Mouse (Mus musculus) limb, embryonic 15.5 days (tissue): ENCODE data around the gene Epb41l2. TPM values are rescaled to one million over a fixed set of nuclear protein-coding genes. Genes with fewer than 3 reads are reported as not detected.
A peak's percentile ranks its signal among the peaks of the same experiment; 100 is the strongest.

ENCODE experiments used
- ATAC-seq: fragments of 200-750 bp; cut with Nextera tagmentation; 2 replicates; pipeline ENCODE4 v1.8.0; 2017; ENCODE audit warnings: low read depth, moderate TSS enrichment; ENCODE audit not compliant: insufficient number of reproducible peaks, low FRiP score, low TSS enrichment
- H3K27ac ChIP-seq: fragments of 300-500 bp; sonication (generic); 2 replicates; pipeline ENCODE4 v1.5.1; 2015; ENCODE audit warnings: moderate library complexity, mild to moderate bottlenecking, inconsistent platforms
- H3K27me3 ChIP-seq: fragments of 300-500 bp; sonication (generic); 2 replicates; pipeline ENCODE4 v1.6.1; 2015; ENCODE audit warnings: inconsistent platforms
- H3K36me3 ChIP-seq: fragments of 300-500 bp; sonication (generic); 2 replicates; pipeline ENCODE4 v1.6.1; 2015; ENCODE audit warnings: inconsistent platforms
- H3K4me1 ChIP-seq: fragments of 300-500 bp; sonication (generic); 2 replicates; pipeline ENCODE4 v1.6.1; 2015; ENCODE audit warnings: inconsistent platforms
- H3K4me2 ChIP-seq: fragments of 300-500 bp; sonication (generic); 2 replicates; pipeline ENCODE4 v1.6.1; 2015; ENCODE audit warnings: mild to moderate bottlenecking, inconsistent platforms
- H3K4me3 ChIP-seq: fragments of 300-500 bp; sonication (generic); 2 replicates; pipeline ENCODE4 v1.5.1; 2015; ENCODE audit warnings: mild to moderate bottlenecking, inconsistent platforms
- H3K9ac ChIP-seq: fragments of 300-500 bp; sonication (generic); 2 replicates; pipeline ENCODE4 v1.6.1; 2015; ENCODE audit warnings: inconsistent platforms
- H3K9me3 ChIP-seq: fragments of 300-500 bp; sonication (generic); 2 replicates; pipeline ENCODE4 v1.6.1; 2016; ENCODE audit warnings: inconsistent platforms
- WGBS: fragments of 180-500 bp; shearing (Covaris S2); methylation state at CpG from one replicate; pipeline ENCODE4 v1.1.7; 2015; 5-methylcytosine and 5-hydroxymethylcytosine counted together
- polyA plus RNA-seq: library from polyadenylated mRNA; unstranded; fragments of >200 nt; fragmentation: Nextera tagmentation; extraction: Ambion mirVana; gene quantifications from 2 replicates; pipeline ENCODE4 v1.2.1, GENCODE M21; 2015

Epb41l2 gene
- polyA plus RNA-seq, 1 experiment from 2014 or later = 79.7 TPM

DNA sequence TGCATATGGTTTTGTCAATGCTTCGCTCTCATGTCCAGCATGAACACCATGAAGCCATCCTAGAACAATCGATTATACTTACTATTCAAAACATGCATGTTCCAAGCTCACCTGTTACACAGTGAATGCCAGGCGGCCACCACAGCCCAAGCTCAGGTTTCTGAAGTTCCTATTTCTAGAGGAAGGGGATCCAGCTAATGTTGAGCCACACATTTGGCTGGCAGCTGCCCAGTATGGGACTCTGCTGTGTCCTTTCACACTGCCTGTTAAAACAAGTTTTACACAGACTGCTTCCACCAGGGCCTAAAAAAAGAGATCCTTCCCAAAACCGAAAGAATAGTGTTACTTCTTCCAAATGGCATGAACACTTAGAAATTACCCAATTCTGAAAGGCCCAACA lies 167.0 kb downstream of the Epb41l2 start:
- H3K9ac ChIP-seq = no peak overlapping the region
- peaks cover 13% of the 10 kb centered on the region for H3K36me3 ChIP-seq
- ATAC-seq = no peak
- H3K27me3 ChIP-seq = no peaks in the 10 kb centered on the region
- peaks cover 5% of the 10 kb centered on the region for H3K4me1 ChIP-seq
- no peaks in the 10 kb centered on the region for H3K9me3 ChIP-seq
- peak overlapping the region; percentile 57 for H3K27ac ChIP-seq
- 71% methylated on average over 4 of the region's 4 CpGs for WGBS
- H3K4me2 ChIP-seq = no peak overlapping the region
- H3K4me3 ChIP-seq = no peak overlapping the region

GRCm38 (mm10) chr10:25527126-25527525 lies 167.5 kb downstream of the Epb41l2 start:
- Histone ChIP-seq H3K27me3 (no peaks in the 10 kb centered on the region), H3K27ac (peak overlapping the region; percentile 57), H3K36me3 (peaks cover 10% of the 10 kb centered on the region), H3K9ac (no peak overlapping the region), H3K9me3 (no peaks in the 10 kb centered on the region), H3K4me3 (no peak overlapping the region), H3K4me2 (no peak overlapping the region), H3K4me1 (peaks cover 5% of the 10 kb centered on the region)
- 52% methylated on average over 3 of the region's 3 CpGs for WGBS
- no peak for ATAC-seq

DNA sequence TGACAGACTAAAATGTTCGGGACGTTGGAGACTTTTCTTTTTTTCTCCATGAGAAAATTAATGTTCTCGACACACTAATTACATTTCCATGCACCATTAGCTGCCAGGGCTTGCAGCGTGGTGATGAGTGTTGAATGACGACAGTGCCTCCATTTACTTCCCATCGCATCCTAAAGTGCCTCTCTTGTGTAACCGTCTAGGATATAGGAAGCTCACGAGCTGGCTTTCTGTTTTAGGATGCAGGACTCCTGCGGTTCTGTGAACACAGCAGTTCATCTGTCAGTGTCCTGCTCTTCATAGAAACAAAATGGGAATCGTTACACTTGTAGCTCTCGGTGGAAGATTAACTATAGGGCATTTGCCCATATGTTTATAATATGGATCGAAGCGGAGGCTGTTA lies 171.7 kb downstream of the Epb41l2 start:
- no peak overlapping the region for H3K4me3 ChIP-seq
- no peak for ATAC-seq
- H3K36me3 ChIP-seq = no peaks in the 10 kb centered on the region
- 58% methylated on average over 13 of the region's 13 CpGs for WGBS
- peaks cover under 1% of the 10 kb centered on the region for H3K4me1 ChIP-seq
- no peaks in the 10 kb centered on the region for H3K9me3 ChIP-seq
- no peak overlapping the region for H3K27ac ChIP-seq
- H3K9ac ChIP-seq = no peak overlapping the region
- H3K4me2 ChIP-seq = no peak overlapping the region
- no peaks in the 10 kb centered on the region for H3K27me3 ChIP-seq

DNA sequence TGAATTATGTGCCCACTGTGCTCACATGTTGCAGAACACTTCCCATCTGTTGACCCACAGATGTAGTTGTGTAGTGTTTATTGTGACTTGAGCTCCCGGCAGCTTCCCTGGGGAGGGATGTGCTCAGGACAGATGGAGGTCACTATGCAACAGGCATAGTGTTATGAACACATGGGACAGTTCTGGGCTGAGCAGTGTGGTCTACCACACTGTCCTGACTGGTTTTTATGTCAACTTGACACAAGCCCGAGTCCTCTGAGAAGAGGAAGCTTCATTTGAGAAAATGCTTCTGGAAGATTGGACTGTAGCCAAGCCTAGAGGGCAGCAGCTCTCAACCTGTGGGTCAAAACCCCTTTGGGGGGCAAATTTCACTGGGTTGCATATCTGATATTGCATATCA lies 173.5 kb downstream of the Epb41l2 start:
- no peak overlapping the region for H3K4me3 ChIP-seq
- H3K4me1 ChIP-seq = no peaks in the 10 kb centered on the region
- H3K27ac ChIP-seq = no peak overlapping the region
- no peak overlapping the region for H3K9ac ChIP-seq
- H3K9me3 ChIP-seq = no peaks in the 10 kb centered on the region
- no peaks in the 10 kb centered on the region for H3K27me3 ChIP-seq
- ATAC-seq = no peak
- no peak overlapping the region for H3K4me2 ChIP-seq
- H3K36me3 ChIP-seq = no peaks in the 10 kb centered on the region
- 64% methylated on average over 2 of the region's 2 CpGs for WGBS

DNA sequence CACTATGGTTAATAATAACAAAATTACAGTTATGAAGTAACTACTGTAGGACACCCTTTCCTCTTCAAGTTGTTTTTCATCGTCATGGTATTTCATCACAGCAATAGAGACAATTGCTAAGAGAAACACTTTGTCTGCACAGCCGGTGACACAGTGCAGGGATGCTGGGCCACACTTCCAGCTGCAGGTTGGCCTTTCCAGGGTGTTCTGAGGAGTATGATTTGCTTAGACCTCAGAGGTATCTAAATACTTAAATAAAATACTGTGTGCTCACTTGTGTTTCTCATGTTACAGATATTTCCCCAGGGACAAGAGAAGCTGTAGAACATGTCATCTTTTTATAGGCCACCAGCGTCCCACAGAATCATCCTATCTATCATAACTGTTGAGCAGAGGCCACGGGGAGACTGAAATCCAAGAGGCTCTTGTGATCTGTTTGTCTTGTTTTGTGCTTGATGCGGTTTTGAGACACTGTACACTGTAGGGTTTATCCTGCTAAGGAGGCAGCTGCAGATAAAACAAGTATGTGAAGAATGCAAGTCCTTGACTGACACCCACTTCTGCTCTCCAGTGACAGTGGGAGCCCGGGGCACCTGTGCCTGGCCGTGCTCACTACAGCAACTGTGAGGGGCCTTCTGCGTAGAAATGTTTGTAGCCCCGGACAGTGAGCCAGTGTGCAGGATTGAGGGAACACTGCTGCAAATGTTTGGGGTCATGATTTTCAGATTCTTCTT lies 174.1 kb downstream of the Epb41l2 start:
- peak; percentile 77 for ATAC-seq
- 68% methylated on average over 9 of the region's 9 CpGs for WGBS
- no peaks in the 10 kb centered on the region for H3K4me1 ChIP-seq
- no peaks in the 10 kb centered on the region for H3K36me3 ChIP-seq
- H3K27me3 ChIP-seq = no peaks in the 10 kb centered on the region
- H3K4me3 ChIP-seq = no peak overlapping the region
- no peak overlapping the region for H3K9ac ChIP-seq
- no peaks in the 10 kb centered on the region for H3K9me3 ChIP-seq
- H3K27ac ChIP-seq = no peak overlapping the region
- no peak overlapping the region for H3K4me2 ChIP-seq

GRCm38 (mm10) chr10:25534467-25534866 lies 174.9 kb downstream of the Epb41l2 start:
- H3K27ac ChIP-seq = no peak overlapping the region; the same call in 1 of the 2 replicates
- H3K4me2 ChIP-seq = no peak overlapping the region
- no peaks in the 10 kb centered on the region for H3K27me3 ChIP-seq
- H3K4me3 ChIP-seq = no peak overlapping the region
- H3K36me3 ChIP-seq = no peaks in the 10 kb centered on the region
- ATAC-seq = no peak
- WGBS = 63% methylated on average over 5 of the region's 5 CpGs
- no peak overlapping the region for H3K9ac ChIP-seq
- H3K9me3 ChIP-seq = no peaks in the 10 kb centered on the region
- H3K4me1 ChIP-seq = no peaks in the 10 kb centered on the region

DNA sequence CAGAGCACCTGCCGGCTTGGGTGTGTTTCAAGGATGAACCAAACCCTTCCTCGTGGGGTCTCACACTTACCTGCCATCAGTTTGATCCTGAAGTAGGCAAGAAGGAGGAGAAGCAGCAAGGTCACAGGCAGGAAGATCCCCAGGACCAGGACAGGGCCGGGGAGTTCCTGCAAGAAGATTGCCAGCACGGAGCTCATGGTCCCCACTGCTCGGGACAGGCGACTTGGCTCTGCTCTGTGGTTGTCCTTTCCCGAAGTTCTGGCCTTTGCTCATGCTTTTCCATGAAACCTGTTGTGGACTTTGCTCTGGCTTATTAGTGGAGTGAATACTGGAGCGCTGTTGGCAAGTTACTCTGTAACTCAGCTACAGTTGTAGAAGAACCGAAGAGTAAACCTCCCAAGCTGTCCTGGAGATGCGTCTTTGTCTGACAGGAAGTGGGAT lies 176.3 kb downstream of the Epb41l2 start, which contains the start of gene Smlr1:
Gene Smlr1, minus strand, starts transcription at position 377 of the 441 bp plus-strand sequence.
- H3K4me1 ChIP-seq = no peaks in the 10 kb centered on the region
- no peak within 1 kb of the TSS for H3K27ac ChIP-seq
- ATAC-seq = no peak
- H3K27me3 ChIP-seq = no peaks in the 10 kb centered on the region
- H3K36me3 ChIP-seq = no peaks in the 10 kb centered on the region
- H3K4me2 ChIP-seq = no peak within 1 kb of the TSS
- WGBS = 90% methylated on average over 10 of the region's 10 CpGs
- H3K9ac ChIP-seq = no peak within 1 kb of the TSS
- no peak within 1 kb of the TSS for H3K4me3 ChIP-seq
- H3K9me3 ChIP-seq = no peaks in the 10 kb centered on the region

DNA sequence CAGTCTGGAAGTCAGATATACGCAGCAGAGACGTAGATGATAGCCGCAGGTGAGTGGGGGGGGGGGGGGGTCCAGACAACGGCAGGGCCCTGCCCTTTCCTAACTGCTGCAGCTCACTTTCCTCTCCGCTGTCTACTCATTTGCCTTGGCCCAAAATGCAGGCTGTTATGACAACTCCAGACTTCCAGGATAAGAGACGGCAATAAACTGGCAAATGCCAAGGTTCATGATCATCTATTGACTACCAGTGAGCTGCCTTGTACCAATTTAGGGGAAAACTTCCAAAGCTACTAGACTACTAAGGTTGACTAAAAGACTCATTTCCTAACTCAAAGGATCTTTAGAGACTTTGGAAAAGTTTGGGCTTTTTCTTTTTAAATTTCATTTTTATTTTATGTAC lies 177.0 kb downstream of the Epb41l2 start:
- Histone ChIP-seq H3K4me2 (no peak overlapping the region), H3K4me1 (no peaks in the 10 kb centered on the region), H3K9ac (no peak overlapping the region), H3K4me3 (no peak overlapping the region), H3K36me3 (no peaks in the 10 kb centered on the region), H3K27ac (no peak overlapping the region), H3K27me3 (no peaks in the 10 kb centered on the region), H3K9me3 (no peaks in the 10 kb centered on the region)
- 86% methylated on average over 6 of the region's 6 CpGs for WGBS
- ATAC-seq = no peak

DNA sequence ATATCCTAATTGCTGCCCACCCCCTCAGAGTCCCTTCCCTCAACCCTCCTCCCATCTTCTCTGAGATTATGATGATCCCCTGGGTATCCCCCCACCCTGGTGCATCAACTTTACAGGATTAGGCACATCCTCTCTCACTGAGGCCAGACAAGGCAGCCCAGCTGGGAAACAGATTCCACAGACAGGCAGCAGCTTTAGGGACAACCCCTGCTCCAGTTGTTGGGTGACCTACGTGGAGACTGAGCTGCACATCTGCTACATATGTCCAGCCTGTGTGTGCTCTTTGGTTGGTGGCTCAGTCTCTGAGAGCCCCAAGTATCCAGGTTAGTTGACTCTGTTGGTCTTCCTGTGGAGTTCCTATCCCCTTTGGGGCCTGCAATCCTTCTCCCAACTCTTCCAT lies 179.1 kb downstream of the Epb41l2 start:
- Histone ChIP-seq H3K4me1 (no peaks in the 10 kb centered on the region), H3K9ac (no peak overlapping the region), H3K4me3 (no peak overlapping the region), H3K4me2 (no peak overlapping the region), H3K9me3 (no peaks in the 10 kb centered on the region), H3K36me3 (no peaks in the 10 kb centered on the region), H3K27ac (no peak overlapping the region), H3K27me3 (no peaks in the 10 kb centered on the region)
- no peak for ATAC-seq
- WGBS = 64% methylated on average over 1 of the region's 1 CpGs

GRCm38 (mm10) chr10:25539146-25539770 lies 179.7 kb downstream of the Epb41l2 start:
- Histone ChIP-seq H3K4me2 (no peak overlapping the region), H3K27ac (no peak overlapping the region), H3K4me3 (no peak overlapping the region), H3K36me3 (no peaks in the 10 kb centered on the region), H3K9me3 (no peaks in the 10 kb centered on the region), H3K9ac (no peak overlapping the region), H3K27me3 (no peaks in the 10 kb centered on the region), H3K4me1 (no peaks in the 10 kb centered on the region)
- no peak for ATAC-seq
- WGBS = 75% methylated on average over 4 of the region's 4 CpGs

DNA sequence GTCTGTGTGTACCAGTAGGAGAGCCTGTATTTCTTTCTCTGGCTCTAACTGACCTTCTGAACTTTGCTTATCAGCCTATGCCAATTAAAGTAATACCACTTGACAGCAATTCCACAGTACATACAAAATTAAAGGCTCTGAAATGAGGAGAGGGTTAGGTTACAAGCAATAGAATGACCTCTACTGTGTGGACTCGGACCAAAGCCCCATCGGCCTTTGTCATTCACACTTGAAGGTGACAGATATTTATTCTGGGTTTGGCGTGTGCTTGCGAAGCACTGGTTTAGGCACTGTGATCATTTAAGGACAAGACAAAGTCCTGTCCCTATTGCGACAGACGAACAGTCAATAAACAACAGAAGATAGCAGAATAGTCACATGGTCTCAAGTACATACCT lies 180.2 kb downstream of the Epb41l2 start:
- no peak for ATAC-seq
- Histone ChIP-seq H3K4me2 (no peak overlapping the region), H3K9me3 (no peaks in the 10 kb centered on the region), H3K27me3 (no peaks in the 10 kb centered on the region), H3K27ac (no peak overlapping the region), H3K4me1 (no peaks in the 10 kb centered on the region), H3K4me3 (no peak overlapping the region), H3K36me3 (no peaks in the 10 kb centered on the region), H3K9ac (no peak overlapping the region)
- WGBS = 65% methylated on average over 6 of the region's 6 CpGs

GRCm38 (mm10) chr10:25541097-25541496 lies 181.5 kb downstream of the Epb41l2 start:
- no peak overlapping the region for H3K9ac ChIP-seq
- no peaks in the 10 kb centered on the region for H3K27me3 ChIP-seq
- no peaks in the 10 kb centered on the region for H3K9me3 ChIP-seq
- H3K4me1 ChIP-seq = no peaks in the 10 kb centered on the region
- no peak overlapping the region for H3K27ac ChIP-seq
- no peak overlapping the region for H3K4me3 ChIP-seq
- no peaks in the 10 kb centered on the region for H3K36me3 ChIP-seq
- no peak overlapping the region for H3K4me2 ChIP-seq
- WGBS = 93% methylated on average over 3 of the region's 3 CpGs
- no peak for ATAC-seq
